Mouse (Mus musculus): ENCODE data around the gene Hexim1.
A peak's percentile ranks its signal among the peaks of the same experiment; 100 is the strongest.

The Hexim1 gene

GRCm38 (mm10) chr11:103116008-103116818 lies at the start of gene Hexim1:
Gene Hexim1, plus strand, starts transcription at chr11:103116231.
- H3K27me3 ChIP-seq (ENCODE audit: control insufficient read depth, insufficient read depth, low read length, poor library complexity, severe bottlenecking), result no peaks in the 10 kb centered on the region
- DNase-seq (ENCODE audit: low read depth, low spot score), result peak; percentile 100
- H3K36me3 ChIP-seq (ENCODE audit: control insufficient read depth, insufficient read depth, low read length, poor library complexity, severe bottlenecking), result no peaks in the 10 kb centered on the region; the same call in 1 of the 2 replicates

GRCm38 (mm10) chr11:103067051-103067361 lies 49.0 kb upstream of the Hexim1 start:
- DNase-seq (ENCODE audit: low read depth, low spot score), result no peak
- peaks cover 20% of the 10 kb centered on the region for H3K36me3 ChIP-seq (ENCODE audit: control insufficient read depth, insufficient read depth, low read length, poor library complexity, severe bottlenecking)
- H3K27me3 ChIP-seq (ENCODE audit: control insufficient read depth, insufficient read depth, low read length, poor library complexity, severe bottlenecking), result no peaks in the 10 kb centered on the region

- peaks cover 18% of the 10 kb centered on the region for H3K36me3 ChIP-seq (ENCODE audit: control insufficient read depth, insufficient read depth, low read length, poor library complexity, severe bottlenecking)
- H3K27me3 ChIP-seq (ENCODE audit: control insufficient read depth, insufficient read depth, low read length, poor library complexity, severe bottlenecking), result no peaks in the 10 kb centered on the region
- DNase-seq (ENCODE audit: low read depth, low spot score), result no peak
These were observed 48.5 kb upstream of the Hexim1 start for GRCm38 (mm10) chr11:103067457-103068001.

GRCm38 (mm10) chr11:103068272-103068671 lies 47.8 kb upstream of the Hexim1 start:
- DNase-seq (ENCODE audit: low read depth, low spot score), result no peak
- H3K36me3 ChIP-seq (ENCODE audit: control insufficient read depth, insufficient read depth, low read length, poor library complexity, severe bottlenecking), result peaks cover 14% of the 10 kb centered on the region
- H3K27me3 ChIP-seq (ENCODE audit: control insufficient read depth, insufficient read depth, low read length, poor library complexity, severe bottlenecking), result no peaks in the 10 kb centered on the region

GRCm38 (mm10) chr11:103068884-103069283 lies 47.1 kb upstream of the Hexim1 start:
- peaks cover 11% of the 10 kb centered on the region for H3K36me3 ChIP-seq (ENCODE audit: control insufficient read depth, insufficient read depth, low read length, poor library complexity, severe bottlenecking)
- DNase-seq (ENCODE audit: low read depth, low spot score), result no peak
- no peaks in the 10 kb centered on the region for H3K27me3 ChIP-seq (ENCODE audit: control insufficient read depth, insufficient read depth, low read length, poor library complexity, severe bottlenecking)

GRCm38 (mm10) chr11:103069731-103070130 lies 46.3 kb upstream of the Hexim1 start:
- Histone ChIP-seq H3K36me3 (ENCODE audit: control insufficient read depth, insufficient read depth, low read length, poor library complexity, severe bottlenecking) (peaks cover 8% of the 10 kb centered on the region), H3K27me3 (ENCODE audit: control insufficient read depth, insufficient read depth, low read length, poor library complexity, severe bottlenecking) (no peaks in the 10 kb centered on the region)
- no peak for DNase-seq (ENCODE audit: low read depth, low spot score)

- Histone ChIP-seq H3K36me3 (ENCODE audit: control insufficient read depth, insufficient read depth, low read length, poor library complexity, severe bottlenecking) (peaks cover 6% of the 10 kb centered on the region; the same call in 1 of the 2 replicates), H3K27me3 (ENCODE audit: control insufficient read depth, insufficient read depth, low read length, poor library complexity, severe bottlenecking) (no peaks in the 10 kb centered on the region)
- DNase-seq (ENCODE audit: low read depth, low spot score), result no peak
These were observed 45.6 kb upstream of the Hexim1 start for GRCm38 (mm10) chr11:103070322-103070880.

GRCm38 (mm10) chr11:103073671-103074070 lies 42.4 kb upstream of the Hexim1 start:
- H3K36me3 ChIP-seq (ENCODE audit: control insufficient read depth, insufficient read depth, low read length, poor library complexity, severe bottlenecking), result 0 out of 2 replicates have a peak, but pooled peaks cover 2% of the 10 kb centered on the region
- no peaks in the 10 kb centered on the region for H3K27me3 ChIP-seq (ENCODE audit: control insufficient read depth, insufficient read depth, low read length, poor library complexity, severe bottlenecking)
- DNase-seq (ENCODE audit: low read depth, low spot score), result no peak

- Histone ChIP-seq H3K27me3 (ENCODE audit: control insufficient read depth, insufficient read depth, low read length, poor library complexity, severe bottlenecking) (no peaks in the 10 kb centered on the region), H3K36me3 (ENCODE audit: control insufficient read depth, insufficient read depth, low read length, poor library complexity, severe bottlenecking) (no peaks in the 10 kb centered on the region)
- no peak for DNase-seq (ENCODE audit: low read depth, low spot score)
These were observed 41.8 kb upstream of the Hexim1 start for GRCm38 (mm10) chr11:103074121-103074650.

GRCm38 (mm10) chr11:103074796-103075323 lies 41.2 kb upstream of the Hexim1 start:
- DNase-seq (ENCODE audit: low read depth, low spot score), result no peak
- Histone ChIP-seq H3K27me3 (ENCODE audit: control insufficient read depth, insufficient read depth, low read length, poor library complexity, severe bottlenecking) (no peaks in the 10 kb centered on the region), H3K36me3 (ENCODE audit: control insufficient read depth, insufficient read depth, low read length, poor library complexity, severe bottlenecking) (no peaks in the 10 kb centered on the region)

GRCm38 (mm10) chr11:103076010-103076409 lies 40.0 kb upstream of the Hexim1 start:
- H3K27me3 ChIP-seq (ENCODE audit: control insufficient read depth, insufficient read depth, low read length, poor library complexity, severe bottlenecking), result no peaks in the 10 kb centered on the region
- no peaks in the 10 kb centered on the region for H3K36me3 ChIP-seq (ENCODE audit: control insufficient read depth, insufficient read depth, low read length, poor library complexity, severe bottlenecking)
- no peak for DNase-seq (ENCODE audit: low read depth, low spot score)

GRCm38 (mm10) chr11:103076581-103076980 lies 39.5 kb upstream of the Hexim1 start:
- no peak for DNase-seq (ENCODE audit: low read depth, low spot score)
- Histone ChIP-seq H3K36me3 (ENCODE audit: control insufficient read depth, insufficient read depth, low read length, poor library complexity, severe bottlenecking) (no peaks in the 10 kb centered on the region), H3K27me3 (ENCODE audit: control insufficient read depth, insufficient read depth, low read length, poor library complexity, severe bottlenecking) (no peaks in the 10 kb centered on the region)

- no peak for DNase-seq (ENCODE audit: low read depth, low spot score)
- no peaks in the 10 kb centered on the region for H3K27me3 ChIP-seq (ENCODE audit: control insufficient read depth, insufficient read depth, low read length, poor library complexity, severe bottlenecking)
- H3K36me3 ChIP-seq (ENCODE audit: control insufficient read depth, insufficient read depth, low read length, poor library complexity, severe bottlenecking), result no peaks in the 10 kb centered on the region
These were observed 37.9 kb upstream of the Hexim1 start for GRCm38 (mm10) chr11:103078131-103078530.

- Histone ChIP-seq H3K27me3 (ENCODE audit: control insufficient read depth, insufficient read depth, low read length, poor library complexity, severe bottlenecking) (no peaks in the 10 kb centered on the region), H3K36me3 (ENCODE audit: control insufficient read depth, insufficient read depth, low read length, poor library complexity, severe bottlenecking) (no peaks in the 10 kb centered on the region)
- DNase-seq (ENCODE audit: low read depth, low spot score), result peak; percentile 34
These were observed 35.5 kb upstream of the Hexim1 start for GRCm38 (mm10) chr11:103080323-103081091.

All from splenic B cell, adult 2 months (primary cell).